ENCODE assay signal across 17 mouse cellular contexts in the genomic region with DNA sequence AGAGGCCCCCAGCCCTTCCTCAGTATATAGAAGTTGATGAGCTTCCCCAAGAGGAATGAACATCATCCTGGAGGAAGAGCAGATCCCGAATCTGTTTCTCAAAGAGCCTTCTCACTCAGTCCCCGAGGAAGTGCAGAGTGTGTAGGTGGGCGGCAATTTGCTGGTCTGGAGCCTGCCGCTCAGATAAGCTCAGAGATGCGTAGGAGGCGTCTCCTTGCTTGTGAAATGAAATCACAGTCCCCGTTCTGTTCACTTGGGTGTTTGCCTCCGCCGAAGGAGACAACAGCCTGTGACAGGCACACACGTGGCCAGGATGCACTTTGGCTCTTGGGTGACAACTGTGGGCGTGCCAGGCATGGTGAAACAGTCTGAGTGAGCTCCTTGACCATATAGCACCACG.
DNase-seq lines count a peak whose midpoint lies in the region; ATAC-seq lines count a peak whose summit lies in the region.
"Had no signal": no experiment of that assay in that cellular context is flagged by ENCODE, and none has a peak within 500 bp of the region (broad histone marks: within the 10 kb centered on the region; RNA-seq: fewer than 3 reads in every experiment).

No protein-coding gene starts in this region.

- no peak overlapping the region for H3K4me2 ChIP-seq in midbrain, embryonic 11.5 days
- H3K4me2 ChIP-seq: embryonic facial prominence, embryonic 15.5 days; liver, embryonic 12.5 days; neural tube, embryonic 12.5 days had no signal

- H3K4me1 ChIP-seq in midbrain, embryonic 11.5 days (ENCODE audit: control insufficient read depth, insufficient read depth, low read length): no peaks in the 10 kb centered on the region
- H3K4me1 ChIP-seq: embryonic facial prominence, embryonic 15.5 days; liver, embryonic 12.5 days had no signal

- H3K36me3 ChIP-seq in midbrain, embryonic 11.5 days (ENCODE audit: control insufficient read depth, insufficient read depth, low read length): no peaks in the 10 kb centered on the region

- H3K9ac ChIP-seq in midbrain, embryonic 11.5 days (ENCODE audit: low read length): no peak overlapping the region
- H3K9ac ChIP-seq: embryonic facial prominence, embryonic 15.5 days; liver, embryonic 12.5 days; neural tube, embryonic 12.5 days had no signal

- ATAC-seq in frontal cortex, adult (ENCODE audit: low TSS enrichment): peak; percentile 62
- ATAC-seq in midbrain, embryonic 11.5 days (ENCODE audit: low FRiP score): no peak
- ATAC-seq: CD4-positive, CD25-positive, alpha-beta regulatory T cell, adult 4 months; liver, embryonic 12.5 days had no signal

- no peak overlapping the region for H3K4me3 ChIP-seq in midbrain, embryonic 11.5 days (ENCODE audit: low read depth, low read length)
- H3K4me3 ChIP-seq: embryonic facial prominence, embryonic 15.5 days; liver, embryonic 12.5 days; neural tube, embryonic 12.5 days had no signal

- 86% methylated on average over 12 of the region's 12 CpGs for WGBS in midbrain, embryonic 11.5 days

- H3K27me3 ChIP-seq in midbrain, embryonic 11.5 days (ENCODE audit: control insufficient read depth, insufficient read depth, low read length): no peaks in the 10 kb centered on the region
- H3K27me3 ChIP-seq: embryonic facial prominence, embryonic 15.5 days; liver, embryonic 12.5 days; neural tube, embryonic 12.5 days had no signal

- peak; percentile 20 for DNase-seq in kidney, postnatal 10 days
- no peak for DNase-seq in kidney, postnatal 25 days
- DNase-seq in layer of hippocampus, adult 9-11 months: peak; percentile 94
- peak; percentile 82 to 89 for DNase-seq in right cerebral cortex, adult 2 months (ENCODE audit: low spot score in 2 of 2)
- no peak for DNase-seq in gastrocnemius, postnatal 4 days (ENCODE audit: low spot score in 2 of 2)
- no peak for DNase-seq in thymus, postnatal 0 days (ENCODE audit: low spot score)
- no peak for DNase-seq in midbrain, embryonic 11.5 days (ENCODE audit: low spot score, missing footprints)
- DNase-seq: adrenal gland, postnatal 36 days; cerebellum, adult 8-10 months; gastrocnemius, postnatal 14 days; heart, postnatal 14 days had no signal

- no peaks in the 10 kb centered on the region for H3K9me3 ChIP-seq in midbrain, embryonic 11.5 days (ENCODE audit: control insufficient read depth, low read length)
- H3K9me3 ChIP-seq: embryonic facial prominence, embryonic 15.5 days; liver, embryonic 12.5 days; neural tube, embryonic 12.5 days had no signal

- no peak overlapping the region for H3K27ac ChIP-seq in midbrain, embryonic 11.5 days (ENCODE audit: low read depth, low read length)
- H3K27ac ChIP-seq: embryonic facial prominence, embryonic 15.5 days; kidney, postnatal 0 days; liver, embryonic 12.5 days; neural tube, embryonic 12.5 days had no signal

Comparison
In these comparisons a context has a peak if more than half of its experiments do, and no peak if none do; other contexts are left out.
1. DNase-seq: peak in kidney, postnatal 10 days (single experiment), layer of hippocampus, adult 9-11 months (single experiment) and right cerebral cortex, adult 2 months (2 of 2); none in kidney, postnatal 25 days (0 of 2), gastrocnemius, postnatal 4 days (0 of 2), thymus, postnatal 0 days (single experiment) and midbrain, embryonic 11.5 days (single experiment).